Mouse (Mus musculus) frontal cortex, adult 2 months (tissue): ENCODE data around the gene Ubap2l. TPM values are rescaled to one million over a fixed set of nuclear protein-coding genes. Genes with fewer than 3 reads are reported as not detected.
A peak's percentile ranks its signal among the peaks of the same experiment; 100 is the strongest.

Experiments
- DNase-seq, 2 experiments: peaks; one replicate each; pipeline ENCODE4 v3.0.0; 2022; ENCODE audit warnings: low spot score in 1 of 2; ENCODE audit errors: extremely low spot score in 1 of 2
- polyA plus RNA-seq: library from polyadenylated mRNA; depleted of rRNA; stranded (reverse); fragments of >200 nt; gene quantifications from 2 replicates; pipeline ENCODE4 v1.2.3, GENCODE M21; 2012

Gene Ubap2l
- polyA plus RNA-seq, 1 experiment, result 121 TPM

GRCm38 (mm10) chr3:90069688-90070087 is 17.3 kb upstream of the Ubap2l start:
- no peak for DNase-seq

DNA sequence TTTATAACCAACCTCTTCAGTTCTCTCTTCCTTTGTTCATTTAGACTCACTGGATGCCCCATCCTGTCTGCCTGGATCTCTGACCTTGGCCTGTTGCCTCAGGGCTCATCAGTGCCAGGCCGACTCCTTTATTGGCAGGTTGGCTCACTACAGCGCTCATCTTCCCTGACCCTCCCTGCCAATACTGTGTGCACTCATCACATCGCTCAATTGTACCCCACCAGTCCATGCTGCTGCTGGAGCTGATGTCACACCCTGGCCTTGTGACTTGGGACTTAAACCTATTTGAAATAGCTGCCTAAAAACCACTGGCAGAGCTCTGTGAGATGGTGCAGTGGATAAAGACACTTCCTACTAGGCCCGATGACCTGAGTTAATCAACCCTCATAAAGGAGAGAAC is 15.4 kb upstream of the Ubap2l start:
- no peak for DNase-seq

- DNase-seq, result peak in 1 of 2 experiments; percentile 78
Observed at GRCm38 (mm10) chr3:90065553-90065952, 13.1 kb upstream of the Ubap2l start.

- no peak for DNase-seq
Observed at GRCm38 (mm10) chr3:90064383-90064782, 12.0 kb upstream of the Ubap2l start.

DNA sequence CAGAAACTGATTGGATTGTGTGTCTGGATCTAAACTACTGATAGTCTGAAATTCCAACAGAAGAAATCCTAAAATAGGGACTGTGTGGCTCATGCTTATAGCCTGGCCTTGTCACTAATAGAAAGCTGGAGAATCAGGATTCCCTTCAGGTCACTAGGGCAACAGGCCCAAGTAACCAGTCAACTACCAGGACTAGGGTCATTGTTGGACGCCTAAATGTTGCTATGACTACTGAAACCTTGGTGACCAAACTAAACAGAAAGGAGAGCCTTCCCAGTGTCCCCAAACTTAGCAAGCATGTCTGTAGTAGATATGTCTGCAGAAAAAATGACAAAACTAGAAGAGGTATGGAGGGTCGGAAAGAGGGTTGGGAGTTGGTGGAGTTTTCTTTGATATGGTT is 10.1 kb upstream of the Ubap2l start:
- no peak for DNase-seq

DNA sequence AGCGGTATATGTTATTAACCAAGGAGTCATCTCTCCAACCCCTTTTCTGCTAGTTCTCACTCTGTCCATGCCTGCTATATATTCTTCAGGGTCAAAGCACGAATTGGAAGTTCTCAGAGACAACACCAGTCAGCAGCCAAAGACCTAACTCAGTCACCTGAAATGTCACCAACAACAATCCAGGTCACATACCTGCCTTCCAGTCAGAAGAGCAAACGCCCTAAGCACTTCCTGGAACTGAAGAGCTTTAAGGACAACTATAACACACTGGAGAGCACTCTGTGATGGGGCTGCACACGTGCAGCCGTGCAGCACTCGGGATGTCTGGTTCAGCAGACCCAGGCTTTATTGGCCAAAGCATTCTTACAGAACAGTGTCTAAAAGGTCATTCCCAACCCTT is 9.1 kb upstream of the Ubap2l start:
- DNase-seq, result no peak

DNA sequence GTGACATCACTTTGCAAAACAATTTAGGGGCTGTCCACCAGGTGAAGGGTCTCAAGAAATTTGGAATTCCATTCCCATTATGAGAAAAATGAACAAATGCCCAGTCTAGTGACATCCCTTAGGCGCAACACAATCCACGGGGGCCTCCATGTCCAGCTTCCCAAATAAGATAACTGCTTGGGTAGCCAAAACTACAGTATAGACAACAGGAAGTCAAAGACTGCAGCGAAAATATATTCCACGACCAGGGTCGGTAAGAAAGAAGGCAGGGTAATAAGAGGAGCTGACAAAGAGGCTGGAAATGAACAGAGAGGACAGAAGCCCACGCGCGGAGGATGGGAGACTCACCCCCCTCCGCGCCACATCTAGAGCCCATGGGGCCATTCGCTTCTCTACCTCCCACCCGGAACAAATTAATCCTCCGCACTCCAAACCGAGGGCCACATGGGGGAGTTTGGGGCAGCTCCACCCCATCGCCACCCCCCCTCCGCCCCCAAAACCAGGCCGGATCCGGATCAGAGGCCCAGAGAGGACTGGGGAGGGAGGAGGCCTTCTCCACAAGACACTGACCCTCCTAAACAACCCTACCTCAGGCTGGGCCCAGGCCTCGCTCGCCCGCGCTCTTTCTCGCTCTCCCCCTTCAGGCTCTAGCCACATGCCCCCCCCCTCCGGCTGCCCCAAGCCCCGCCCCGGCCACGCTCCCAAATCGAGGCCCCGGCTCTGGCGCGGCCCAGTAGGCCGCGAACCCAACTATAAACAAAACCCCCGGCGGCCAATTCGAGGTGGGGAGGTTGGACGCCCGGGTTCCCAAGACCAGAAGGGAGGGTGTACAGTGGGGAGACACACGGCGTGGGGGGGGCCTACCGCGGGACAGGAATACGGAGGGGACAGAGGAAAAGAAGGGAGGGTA is 732 bp downstream of the Ubap2l start, which contains the start of gene 4933434E20Rik:
4933434E20Rik (plus strand) TSS at position 196 of the 910 bp plus-strand sequence.
- DNase-seq, result peak in 1 of 2 experiments; percentile 50

DNA sequence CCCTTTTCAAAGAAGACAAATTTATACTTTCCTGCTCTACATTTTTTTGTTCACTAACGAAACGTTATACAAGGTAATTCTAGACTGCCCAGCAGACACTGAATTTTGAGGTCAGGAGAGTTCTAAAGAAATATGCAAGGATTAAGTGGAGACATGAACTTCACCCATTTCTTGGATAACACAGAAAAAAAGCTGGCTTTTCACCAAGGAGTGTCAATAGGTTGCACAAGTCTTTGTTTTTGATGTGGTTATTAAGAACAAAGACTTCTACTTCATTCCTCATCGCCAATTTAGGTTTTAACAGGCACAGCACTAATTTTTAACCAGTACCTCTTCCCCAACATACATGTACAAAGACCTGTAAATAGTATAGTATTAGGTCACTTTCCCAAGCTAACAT is 2.7 kb downstream of the Ubap2l start:
- DNase-seq, result no peak

DNA sequence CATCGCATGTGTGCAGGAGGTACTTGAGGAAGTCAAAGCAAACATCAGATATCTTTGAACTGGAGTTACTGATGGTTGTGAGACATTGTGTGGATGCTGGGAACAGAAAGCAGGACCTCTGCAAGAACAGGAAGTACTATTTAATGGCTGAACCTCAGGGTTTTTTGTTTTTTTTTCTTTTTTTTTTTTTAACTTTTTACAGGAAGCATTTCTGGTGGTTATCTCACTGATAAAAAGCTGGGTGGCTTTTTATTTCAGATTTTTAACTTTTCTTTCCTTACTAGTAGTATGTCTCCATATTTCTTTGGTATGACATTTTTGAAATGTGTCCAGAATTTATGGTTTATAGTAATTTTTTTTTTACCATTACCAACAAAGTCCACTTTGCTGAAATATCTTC is 16.2 kb downstream of the Ubap2l start:
- DNase-seq, result no peak

DNA sequence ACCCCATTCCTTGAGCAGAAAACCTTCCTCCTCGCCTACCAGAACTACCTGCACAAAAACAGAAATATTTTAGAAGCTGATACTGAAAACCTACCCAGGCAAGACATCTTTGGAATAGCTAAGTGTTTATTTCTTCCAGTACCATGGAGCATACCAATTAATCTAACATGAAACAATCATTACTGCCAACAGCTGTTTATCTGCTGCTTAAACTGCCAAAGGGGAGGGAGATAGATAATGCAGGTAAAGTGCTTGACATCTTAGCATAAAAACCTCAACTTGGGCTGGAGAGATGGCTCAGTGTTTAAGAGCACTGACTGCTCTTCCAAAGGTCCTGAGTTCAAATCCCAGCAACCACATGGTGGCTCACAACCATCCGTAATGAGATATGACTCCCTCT is 17.8 kb downstream of the Ubap2l start:
- DNase-seq, result no peak

GRCm38 (mm10) chr3:90016626-90017025 is 35.8 kb downstream of the Ubap2l start:
- DNase-seq, result no peak

DNA sequence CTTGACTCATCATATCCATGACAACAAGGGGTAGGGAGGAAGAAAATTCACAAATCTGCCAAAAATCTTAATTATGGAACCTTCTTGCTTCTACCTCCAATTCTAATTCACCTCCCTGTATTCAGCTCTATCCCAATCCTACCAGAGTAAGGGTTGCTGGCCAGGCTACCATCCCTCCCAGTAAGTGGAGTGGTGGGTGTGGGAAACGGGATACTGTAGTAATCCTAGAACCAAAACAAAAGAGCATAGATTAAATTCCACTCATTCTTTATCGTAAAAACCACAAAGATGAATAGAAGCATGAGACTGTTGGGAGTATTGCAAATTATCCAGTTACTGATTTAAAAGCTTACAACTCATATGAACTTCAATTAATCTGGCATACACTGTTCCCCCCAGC is 42.1 kb downstream of the Ubap2l start:
- DNase-seq, result no peak

DNA sequence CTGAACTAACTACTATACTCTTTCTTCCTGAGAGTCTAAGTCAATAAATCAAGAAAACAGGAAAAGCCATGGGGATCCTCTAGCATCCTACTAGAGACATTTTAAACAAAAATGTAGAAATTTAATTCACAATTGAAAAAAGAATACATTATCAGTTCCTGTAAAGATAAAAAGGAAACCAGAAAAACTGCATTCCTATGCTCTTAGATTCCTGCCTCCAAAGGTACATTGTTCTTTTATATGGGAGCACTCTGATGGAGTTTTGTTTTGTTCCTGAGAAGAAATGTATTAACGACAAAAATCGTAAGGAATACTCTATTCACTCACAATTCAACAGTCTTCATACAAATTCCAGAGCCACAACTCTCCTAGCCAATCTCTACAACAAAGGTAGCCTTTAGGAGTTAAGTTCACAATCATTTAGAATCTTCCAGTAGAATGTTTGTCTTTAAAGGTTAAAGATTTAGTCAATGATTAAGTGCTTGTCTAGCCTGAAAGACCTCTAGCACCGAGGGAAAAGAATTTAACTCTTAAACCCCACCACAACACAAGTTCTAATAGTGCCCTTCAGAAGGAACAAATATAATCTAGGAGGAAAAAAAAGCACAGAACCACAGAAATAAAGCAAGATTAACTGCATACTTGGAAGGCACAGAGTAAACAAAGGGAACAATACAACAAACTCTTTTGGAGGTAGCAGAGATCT is 48.2 kb downstream of the Ubap2l start:
- DNase-seq, result no peak

GRCm38 (mm10) chr3:89999830-90000229 is 52.6 kb downstream of the Ubap2l start:
- no peak for DNase-seq

GRCm38 (mm10) chr3:89999090-89999489 is 53.3 kb downstream of the Ubap2l start:
- peak in 1 of 2 experiments; percentile 15 for DNase-seq

DNA sequence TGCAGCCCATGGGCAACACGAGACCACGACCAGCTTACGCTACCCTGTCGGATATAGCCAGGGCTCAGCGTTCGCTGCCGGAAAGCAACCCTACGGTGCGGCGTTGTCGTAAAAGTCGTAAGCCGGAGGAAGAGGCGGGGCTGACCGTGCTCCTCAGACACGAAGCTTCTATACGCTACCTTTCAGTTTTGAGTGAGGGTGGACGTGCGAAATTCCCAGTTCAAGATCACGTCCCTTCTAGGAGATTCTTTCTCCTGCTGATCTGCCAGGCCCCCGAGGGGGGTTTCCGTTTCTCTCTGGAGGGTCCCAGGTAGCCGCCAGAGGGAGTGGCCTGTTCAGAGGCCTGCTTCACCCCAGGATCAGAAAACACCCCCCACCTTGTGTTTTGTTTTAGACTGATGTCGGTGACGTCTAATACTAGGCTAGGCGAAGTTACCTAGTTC is 53.8 kb downstream of the Ubap2l start, which contains the start of gene Hax1:
Hax1 (minus strand) TSS at position 169 of the 443 bp plus-strand sequence.
- DNase-seq, result peak; percentile 90 to 97

GRCm38 (mm10) chr3:89997791-89998495 is 54.5 kb downstream of the Ubap2l start:
- DNase-seq, result peak; percentile 15 to 65

DNA sequence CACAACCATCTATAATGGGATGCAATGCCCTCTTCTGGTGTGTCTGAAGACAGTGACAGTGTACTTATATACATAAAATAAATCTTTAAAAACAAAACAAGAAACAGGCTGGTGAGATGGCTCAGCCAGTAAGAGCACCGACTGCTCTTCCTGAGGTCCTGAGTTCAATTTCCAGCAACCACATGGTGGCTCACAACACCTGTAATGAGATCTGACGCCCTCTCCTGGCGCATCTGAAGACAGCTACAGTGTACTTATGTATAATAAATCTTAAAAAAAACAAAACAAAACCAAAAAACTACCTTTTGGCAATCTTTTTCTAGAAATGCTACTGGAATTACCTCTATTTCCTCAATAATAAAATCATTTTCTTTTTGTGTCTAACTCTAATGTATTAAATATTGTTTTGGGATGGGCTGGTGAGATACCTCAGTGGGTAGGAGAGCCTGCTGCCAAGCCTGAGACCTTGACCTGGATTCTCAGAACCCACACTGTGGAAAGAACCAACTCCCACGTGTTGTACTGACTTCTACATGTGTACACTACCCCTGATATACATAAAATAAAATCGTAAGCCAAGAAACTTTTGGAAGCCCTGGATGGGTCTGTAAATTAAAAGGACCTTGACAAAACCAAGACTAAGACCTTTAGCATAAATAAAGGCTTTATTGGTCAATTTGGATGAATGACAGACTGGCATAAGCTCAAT is 57.5 kb downstream of the Ubap2l start:
- DNase-seq, result no peak

DNA sequence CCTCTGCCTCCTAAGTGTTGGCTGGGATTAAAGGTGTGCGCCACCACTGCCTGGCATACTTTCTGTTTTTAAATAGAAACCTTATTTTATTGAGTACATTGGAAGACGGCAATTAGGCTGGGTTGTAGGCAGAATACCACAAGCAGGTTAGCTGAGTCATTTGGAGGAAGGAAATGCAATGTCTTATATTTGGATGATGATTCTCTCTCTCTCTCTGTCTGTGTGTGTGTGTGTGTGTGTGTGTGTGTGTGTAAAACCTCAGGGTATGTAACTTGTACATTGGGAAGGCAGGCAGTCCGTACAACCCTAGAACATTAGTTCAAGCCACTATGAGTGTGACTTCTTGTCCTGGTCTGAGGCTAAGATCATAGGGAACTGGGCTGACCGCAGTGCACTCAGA is 64.6 kb downstream of the Ubap2l start:
- DNase-seq, result no peak

DNA sequence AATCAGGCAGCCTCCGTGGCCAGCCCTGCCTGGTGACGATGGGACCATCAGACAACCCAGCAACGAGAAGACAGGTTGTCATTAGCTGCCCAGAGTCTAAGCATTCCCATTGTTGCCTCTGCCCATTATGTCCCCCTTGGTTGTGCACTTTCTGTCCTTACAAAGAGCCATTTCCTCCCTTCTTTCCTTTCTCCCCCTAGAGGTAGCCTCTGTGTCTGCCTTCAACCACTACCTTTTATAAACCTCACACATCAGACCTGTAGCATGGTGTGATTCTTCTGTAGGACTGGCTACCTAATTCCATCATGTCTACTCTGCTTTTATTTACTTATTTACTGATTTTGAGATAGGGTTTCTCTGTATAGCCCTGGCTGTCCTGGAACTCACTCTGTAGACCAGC is 65.2 kb downstream of the Ubap2l start:
- no peak for DNase-seq
